ENCODE assay signal across 24 mouse cellular contexts in genomic region chr16:17732431-17732830, GRCm38 (mm10).
"Had no signal": no experiment of that assay in that cellular context is flagged by ENCODE, and none has a peak within 500 bp of the region (broad histone marks: within the 10 kb centered on the region; RNA-seq: fewer than 3 reads in every experiment).

No protein-coding gene starts in this region.

- DNase-seq: gastrocnemius, postnatal 14 days; gastrocnemius, postnatal 36 days; heart, adult 11 months; heart, adult 2 months; heart, postnatal 14 days; heart, postnatal 36 days; kidney, adult 11 months; kidney, adult 2 months; kidney, adult 9 months; kidney, postnatal 14 days; kidney, postnatal 36 days; liver; liver, embryonic 13.5 days had no signal

- H3K4me3 ChIP-seq: heart, adult 2 months; heart, embryonic 13.5 days; heart, embryonic 15.5 days; hindbrain, embryonic 13.5 days; hindbrain, embryonic 15.5 days; kidney, embryonic 15.5 days; layer of hippocampus, adult 2 months; left cerebral cortex, adult 2 months; limb, embryonic 10.5 days; limb, embryonic 12.5 days; liver, embryonic 13.5 days had no signal

- H3K4me1 ChIP-seq: heart, embryonic 15.5 days; hindbrain, embryonic 13.5 days; hindbrain, embryonic 15.5 days; limb, embryonic 12.5 days; liver, embryonic 13.5 days had no signal

- H3K27ac ChIP-seq: heart, adult 2 months; heart, embryonic 13.5 days; heart, embryonic 15.5 days; hindbrain, embryonic 13.5 days; hindbrain, embryonic 15.5 days; hindbrain, postnatal 0 days; kidney, embryonic 15.5 days; kidney, postnatal 0 days; layer of hippocampus, adult 2 months; left cerebral cortex, adult 2 months; limb, embryonic 10.5 days; limb, embryonic 12.5 days; liver, embryonic 13.5 days had no signal
